Mouse (Mus musculus) adrenal gland, postnatal 4 days (tissue): ENCODE measurements around the gene Lgr6. TPM values are rescaled to one million over a fixed set of nuclear protein-coding genes. Genes with fewer than 3 reads are reported as not detected.

Experiments used
- DNase-seq, 2 experiments: peaks; one replicate each; pipeline ENCODE4 v3.0.0; 2021 to 2022; ENCODE audit warnings: low spot score in 2 of 2, mixed read lengths in 2 of 2
- total RNA-seq, 2 experiments: library from RNA; stranded (reverse); gene quantifications; 2 replicates each; pipeline ENCODE4 v1.2.3; 2021

Lgr6 gene
- total RNA-seq, 2 experiments from 2014 or later, result 3.7 to 5.0 TPM

DNA sequence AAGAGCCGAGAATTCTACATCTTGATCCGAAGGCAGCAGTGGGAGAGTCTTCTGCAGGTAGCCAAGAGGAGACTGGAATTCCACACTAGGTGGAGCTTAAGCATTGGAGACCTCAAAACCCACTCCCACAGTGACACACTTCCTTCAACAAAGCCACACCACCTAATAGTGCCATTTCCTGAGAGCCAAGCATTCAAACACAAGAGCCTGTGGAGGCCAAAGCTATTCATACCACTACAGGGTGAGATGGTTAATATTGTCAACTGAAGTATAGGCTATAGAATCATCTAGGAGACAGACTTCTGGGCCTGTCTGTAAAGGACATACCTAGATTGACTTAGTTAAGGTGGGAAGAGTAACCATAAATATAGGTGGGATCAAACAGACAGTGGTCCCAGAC lies 139.6 kb downstream of the Lgr6 start:
- DNase-seq, result no peak

DNA sequence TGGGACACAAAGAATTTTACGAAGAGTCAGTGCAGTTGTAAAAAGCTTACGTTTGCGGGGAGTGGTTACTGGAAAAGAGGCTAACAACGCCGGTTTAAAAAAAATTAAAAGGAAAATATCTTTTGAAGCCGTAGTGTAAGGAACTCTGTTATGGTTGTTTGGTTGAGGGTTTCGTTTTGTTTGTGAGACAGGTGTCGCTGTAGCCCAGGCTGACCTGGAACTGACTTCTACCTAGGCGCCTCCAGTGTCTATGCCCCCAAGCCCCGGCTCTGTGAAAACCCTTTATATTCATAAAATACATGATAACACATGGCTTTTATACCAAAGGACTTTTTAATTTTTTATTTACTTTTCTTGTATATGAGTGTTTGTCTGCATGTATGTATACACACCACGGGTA lies 142.3 kb downstream of the Lgr6 start:
- DNase-seq, result no peak

DNA sequence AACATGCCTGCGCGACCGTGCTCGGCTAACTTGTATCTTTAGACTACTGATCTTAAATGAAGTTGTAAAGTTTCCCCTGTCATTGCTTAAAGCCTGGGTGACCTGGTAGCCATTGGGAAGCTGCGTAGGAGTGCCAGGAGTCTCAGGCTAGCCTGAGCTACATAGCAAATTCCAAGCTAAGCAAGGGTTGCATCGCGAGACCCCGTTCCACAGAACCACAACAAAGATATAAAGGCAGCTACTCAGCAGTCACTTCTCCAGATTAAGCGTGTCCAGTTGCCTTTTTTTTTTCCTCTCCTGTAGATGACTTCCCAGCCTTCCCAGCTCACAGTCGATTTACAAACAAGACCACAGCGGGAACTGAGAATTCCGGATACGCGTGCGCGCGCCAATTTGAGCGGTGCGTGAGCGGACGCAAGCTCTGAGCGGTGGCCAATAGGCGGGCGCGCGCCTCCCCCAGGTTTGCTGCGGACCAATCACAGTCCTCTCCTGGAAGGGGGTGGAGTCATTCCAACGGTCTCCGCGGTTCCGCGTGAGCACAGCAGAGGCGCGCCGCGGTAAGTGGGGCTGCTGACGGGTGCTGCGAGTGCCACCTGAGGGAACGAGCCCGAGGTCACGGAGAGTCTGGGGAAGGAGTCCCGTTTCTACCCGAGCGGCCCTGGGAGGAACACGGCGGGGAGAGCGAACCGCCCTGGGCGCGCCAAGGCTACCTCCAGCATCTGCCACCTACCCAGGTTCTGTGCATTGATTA lies 142.8 kb downstream of the Lgr6 start, which contains the start of gene Ube2t:
Gene Ube2t (plus strand): TSS at position 513 of the 751 bp plus-strand sequence.
- peak; percentile 91 to 93 for DNase-seq

DNA sequence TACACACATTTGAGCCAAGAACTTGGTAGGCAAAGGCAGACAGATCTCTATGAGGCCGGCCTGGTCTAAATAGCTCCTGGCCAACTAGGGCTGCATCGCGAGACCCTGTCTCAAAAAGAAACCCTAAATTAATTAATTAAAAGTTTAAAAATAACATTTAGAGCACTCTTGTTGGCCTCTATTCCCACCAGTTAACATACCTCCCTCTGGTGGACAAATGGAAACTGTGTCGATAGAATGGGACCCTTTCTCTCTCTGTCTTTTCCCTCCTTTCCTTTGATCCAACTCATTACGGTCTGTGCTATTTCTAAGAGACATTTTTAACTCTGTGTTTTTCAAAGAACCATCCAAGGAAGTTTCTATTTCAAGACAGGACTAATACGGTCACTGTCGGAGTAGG lies 144.4 kb downstream of the Lgr6 start:
- DNase-seq, result no peak

DNA sequence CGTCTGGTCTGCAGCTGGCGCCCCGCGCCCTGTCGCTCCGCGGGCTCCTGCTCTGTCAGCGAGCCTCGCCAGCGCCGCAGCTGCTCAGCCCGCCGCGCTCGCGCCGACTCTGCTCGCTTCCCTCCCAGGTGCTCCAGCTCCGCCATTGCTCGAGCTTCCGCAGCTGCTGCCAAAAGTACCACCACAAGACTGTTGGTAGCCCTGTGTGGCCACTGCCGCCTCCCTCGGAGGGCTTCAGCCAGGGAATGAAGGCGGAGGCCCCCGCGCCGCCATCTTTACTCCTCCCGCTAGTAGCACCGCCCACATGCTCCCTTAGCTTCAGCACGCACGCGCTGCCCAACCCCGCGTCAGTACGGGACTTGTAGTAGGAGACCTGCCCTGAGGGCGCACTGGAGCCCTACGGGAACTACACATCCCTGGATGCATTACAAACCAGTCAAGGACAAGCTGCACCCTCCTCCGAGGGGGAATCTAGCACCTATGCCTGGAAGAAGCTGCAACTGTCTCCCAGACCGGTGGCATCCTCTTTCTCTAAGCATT lies 149.4 kb downstream of the Lgr6 start, which contains the start of gene Ppp1r12b:
Gene Ppp1r12b (minus strand): TSS at position 306 of the 540 bp plus-strand sequence.
- DNase-seq, result peak; percentile 77 to 88

DNA sequence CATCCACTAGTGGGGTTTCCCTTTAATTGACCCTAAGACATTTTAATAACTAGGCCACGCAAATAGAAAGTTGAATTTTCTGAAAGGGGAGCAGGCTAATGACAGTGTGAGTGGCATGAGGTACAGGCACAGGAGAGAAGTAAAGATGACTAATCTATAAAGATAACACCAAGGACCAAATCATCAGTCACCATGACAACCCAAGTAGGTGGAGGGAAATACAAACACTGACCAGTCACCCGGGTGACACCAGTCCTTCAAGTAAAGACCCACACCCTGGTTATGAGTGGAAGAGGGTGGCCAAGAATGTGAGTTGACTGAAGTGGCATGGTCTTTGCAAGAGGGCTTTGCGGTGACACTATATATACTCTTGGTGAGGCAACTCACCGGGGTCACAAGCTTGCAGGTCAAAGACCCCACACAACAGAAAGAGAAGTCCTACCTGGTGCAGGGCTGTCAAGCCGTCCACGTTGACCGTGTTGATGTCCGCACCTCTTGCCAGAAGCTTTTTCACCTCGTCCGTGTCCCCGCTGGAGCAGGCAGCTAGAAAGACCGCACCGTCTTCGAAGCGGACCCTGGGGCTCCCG lies 149.9 kb downstream of the Lgr6 start:
- DNase-seq, result no peak

DNA sequence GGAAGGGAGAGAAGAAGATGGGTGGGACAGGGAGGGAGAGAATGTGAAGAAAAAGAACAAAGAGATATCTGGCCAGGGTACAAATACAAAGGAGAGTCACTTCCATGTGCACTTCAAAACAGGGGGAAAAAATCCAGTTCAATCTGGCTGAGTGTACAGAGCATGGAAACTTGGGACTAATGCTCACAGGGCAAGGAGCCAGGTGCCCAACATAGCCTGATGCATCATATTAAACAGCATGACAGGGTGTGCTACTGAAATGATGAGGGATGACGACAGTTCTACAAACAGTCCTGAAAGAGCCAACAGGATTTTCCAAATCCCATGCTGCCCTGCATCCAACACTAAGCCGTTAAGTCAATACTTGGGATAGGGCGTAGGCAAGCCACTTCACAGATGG lies 155.1 kb downstream of the Lgr6 start:
- DNase-seq, result no peak

DNA sequence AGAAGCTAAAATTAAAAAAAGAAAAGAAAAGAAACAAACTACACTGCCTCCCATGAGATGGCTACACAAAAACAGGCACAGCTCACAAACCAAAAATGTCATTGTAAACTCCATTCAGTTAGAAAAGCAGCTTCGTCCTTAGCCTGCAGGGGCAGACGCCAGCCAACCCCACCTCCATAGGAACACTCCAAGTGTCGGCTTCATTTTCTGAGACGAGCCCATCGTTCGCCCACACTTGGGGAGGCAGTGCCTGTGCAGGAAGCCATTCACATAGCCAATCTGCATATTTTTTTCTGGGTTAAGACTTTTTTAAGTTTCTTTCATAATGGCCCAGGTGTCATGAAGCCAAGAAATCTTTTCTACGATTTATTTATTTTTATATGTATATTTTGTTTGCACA lies 157.5 kb downstream of the Lgr6 start:
- no peak for DNase-seq

DNA sequence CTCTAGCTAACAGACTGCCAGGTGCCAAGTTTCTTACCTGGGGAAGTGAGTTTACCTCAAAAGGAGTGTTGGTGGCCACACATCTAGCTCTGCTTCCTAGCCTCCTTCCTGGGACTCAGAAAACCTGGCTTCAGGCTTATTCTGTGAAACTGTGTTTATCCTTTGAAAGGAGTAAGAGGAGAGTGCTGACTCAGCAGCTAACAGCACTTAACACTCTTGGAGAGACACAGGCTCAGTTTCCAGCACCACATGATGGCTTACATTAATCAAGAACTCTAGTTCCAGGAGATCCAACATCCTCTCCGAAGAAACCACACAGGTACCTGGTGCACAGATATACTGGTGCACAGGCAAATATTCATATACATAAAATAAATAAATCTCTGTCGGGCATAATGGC lies 162.2 kb downstream of the Lgr6 start:
- no peak for DNase-seq

DNA sequence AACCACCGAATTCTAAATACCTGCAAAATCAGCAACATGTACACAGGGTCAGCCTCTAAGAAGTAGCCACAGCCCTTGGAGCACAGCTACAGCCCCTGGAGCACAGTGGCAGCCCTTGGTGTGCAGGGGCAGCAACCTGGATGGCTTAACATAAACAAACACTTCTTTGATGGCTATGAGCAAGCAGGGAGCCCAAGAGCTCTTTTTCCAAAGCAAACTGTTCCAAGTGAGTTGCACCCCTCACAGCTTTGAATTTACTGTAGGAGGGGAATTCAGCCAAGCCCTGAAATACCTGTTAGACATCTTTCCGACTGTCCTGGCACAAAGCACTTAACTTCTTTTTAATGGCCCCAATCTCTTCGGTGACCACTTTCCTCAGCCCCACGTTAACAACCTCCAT lies 164.2 kb downstream of the Lgr6 start:
- no peak for DNase-seq

DNA sequence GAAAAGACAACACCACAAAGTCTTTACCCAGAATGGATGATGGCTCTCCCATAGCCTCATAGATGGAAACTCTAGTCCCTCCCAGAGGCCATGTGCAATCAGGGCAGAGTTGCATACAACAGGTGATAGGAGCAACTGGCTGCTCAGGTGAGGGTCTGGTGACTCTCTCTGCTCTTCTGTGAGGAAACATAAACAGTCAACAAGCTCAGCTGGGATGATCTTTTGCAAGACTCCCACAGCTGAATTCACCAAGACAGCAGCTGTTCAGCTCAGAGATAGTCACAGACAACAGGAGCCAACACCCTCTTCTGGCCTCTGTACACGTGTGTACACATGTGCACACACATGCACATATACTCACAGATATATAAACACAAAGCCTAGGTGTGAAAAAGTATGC lies 166.8 kb downstream of the Lgr6 start:
- no peak for DNase-seq

DNA sequence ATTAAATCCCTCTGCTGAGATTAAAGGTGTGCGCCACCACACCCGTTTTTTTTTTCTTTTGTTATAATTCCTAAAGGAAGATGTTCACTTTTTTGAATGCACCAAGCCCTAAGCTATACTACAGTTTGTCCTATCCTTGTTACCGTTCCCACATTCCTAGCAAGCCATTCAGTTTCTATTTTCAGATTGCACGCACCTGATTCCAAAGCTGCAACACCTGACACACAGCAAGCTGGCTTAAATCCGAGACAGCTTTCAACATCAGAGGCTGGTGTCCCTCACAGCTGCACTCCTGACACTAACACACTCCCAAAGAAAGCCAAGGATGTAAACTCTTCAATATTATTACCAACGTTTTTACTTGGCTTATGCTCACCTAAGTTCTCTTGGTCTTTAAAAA lies 168.7 kb downstream of the Lgr6 start:
- DNase-seq, result no peak

Other genes with a start within 250 kb of the Lgr6 start
- 10 to 100 TPM; 19.7 to 22.1 TPM for gene Ppp1r12b, start 149.3 kb downstream of the Lgr6 start, total RNA-seq
- 10 to 100 TPM; 11.1 to 12.1 TPM for gene Ube2t, start 142.7 kb downstream of the Lgr6 start, total RNA-seq
- 1 to 10 TPM; 1.4 TPM for gene Ptpn7, start 27.4 kb upstream of the Lgr6 start, total RNA-seq
- gene Arl8a, start 41.5 kb upstream of the Lgr6 start, total RNA-seq, result 10 to 100 TPM; 62.8 to 73.7 TPM
- 1 to 10 TPM in 1 of 2 experiments, under 1 TPM in 1; 0.82 to 1.0 TPM for gene Gpr37l1, start 62.4 kb upstream of the Lgr6 start, total RNA-seq
- 1 to 10 TPM in 1 of 2 experiments, under 1 TPM in 1; 0.37 to 4.7 TPM for gene Elf3, start 153.3 kb upstream of the Lgr6 start, total RNA-seq
- 10 to 100 TPM; 47.3 to 48.8 TPM for gene Rnpep, start 178.8 kb upstream of the Lgr6 start, total RNA-seq
- 100 to 1,000 TPM; 175 to 176 TPM for gene Timm17a, start 208.5 kb upstream of the Lgr6 start, total RNA-seq
- gene Lmod1, start 219.5 kb upstream of the Lgr6 start, total RNA-seq, result 1 to 10 TPM in 1 of 2 experiments, under 1 TPM in 1; 0.81 to 1.1 TPM